Mouse (Mus musculus) hindbrain, embryonic 16.5 days (tissue): ENCODE results near the gene Cdpf1. TPM values are rescaled to one million over a fixed set of nuclear protein-coding genes. Genes with fewer than 3 reads are reported as not detected.
"Not testable (repeated sequence)": the region's sequence is repeated elsewhere in the genome, so short reads cannot be mapped to it uniquely, and the experiment has no call there.

Experiments
- ATAC-seq: fragments of 200-750 bp; cut with Nextera tagmentation; 2 replicates; pipeline ENCODE4 v1.8.0; 2017; ENCODE audit warnings: moderate TSS enrichment, moderate library complexity
- H3K27ac ChIP-seq: fragments of 300-500 bp; sonication (generic); 2 replicates; pipeline ENCODE4 v1.5.1; 2014; ENCODE audit warnings: low read depth, mild to moderate bottlenecking, control low read depth, low read length, moderate library complexity
- H3K27me3 ChIP-seq: fragments of 300-500 bp; sonication (generic); replicated peaks from 2 replicates; pipeline ENCODE4 v1.6.1; 2014; ENCODE audit warnings: low read length; ENCODE audit not compliant: control insufficient read depth, insufficient read depth
- H3K36me3 ChIP-seq: fragments of 300-500 bp; sonication (generic); 2 replicates; pipeline ENCODE4 v1.6.1; 2014; ENCODE audit warnings: mild to moderate bottlenecking, low read length, moderate library complexity, mixed read lengths; ENCODE audit not compliant: control insufficient read depth, insufficient read depth
- H3K4me1 ChIP-seq: fragments of 300-500 bp; sonication (generic); 2 replicates; pipeline ENCODE4 v1.6.1; 2014; ENCODE audit warnings: low read depth, low read length; ENCODE audit not compliant: control insufficient read depth, insufficient read depth
- H3K4me2 ChIP-seq: fragments of 300-500 bp; sonication (generic); 2 replicates; pipeline ENCODE4 v1.6.1; 2014; ENCODE audit warnings: mild to moderate bottlenecking, low read length, control low read depth, moderate library complexity
- H3K4me3 ChIP-seq: fragments of 300-500 bp; sonication (generic); 2 replicates; pipeline ENCODE4 v1.5.1; 2014; ENCODE audit warnings: mild to moderate bottlenecking, low read length, control low read depth, moderate library complexity
- H3K9ac ChIP-seq: fragments of 300-500 bp; sonication (generic); 2 replicates; pipeline ENCODE4 v1.6.1; 2014; ENCODE audit warnings: low read depth, mild to moderate bottlenecking, control low read depth, low read length, moderate library complexity
- H3K9me3 ChIP-seq: fragments of 300-500 bp; sonication (generic); 2 replicates; pipeline ENCODE4 v1.6.1; 2014; ENCODE audit warnings: mild to moderate bottlenecking, low read length, moderate library complexity; ENCODE audit not compliant: control insufficient read depth
- WGBS: fragments of 180-500 bp; shearing (Covaris S2); extraction: QIAGEN DNeasy Blood & Tissue Kit; methylation state at CpG from one replicate; pipeline ENCODE4 v1.1.7; 2014; 5-methylcytosine and 5-hydroxymethylcytosine counted together
- polyA plus RNA-seq: library from polyadenylated mRNA; unstranded; fragments of >200 nt; fragmentation: Nextera tagmentation; extraction: Ambion mirVana; gene quantifications from 2 replicates; pipeline ENCODE4 v1.2.1, GENCODE M21; 2015

The Cdpf1 gene
- polyA plus RNA-seq, 1 experiment from 2014 or later, result 24.9 TPM

DNA sequence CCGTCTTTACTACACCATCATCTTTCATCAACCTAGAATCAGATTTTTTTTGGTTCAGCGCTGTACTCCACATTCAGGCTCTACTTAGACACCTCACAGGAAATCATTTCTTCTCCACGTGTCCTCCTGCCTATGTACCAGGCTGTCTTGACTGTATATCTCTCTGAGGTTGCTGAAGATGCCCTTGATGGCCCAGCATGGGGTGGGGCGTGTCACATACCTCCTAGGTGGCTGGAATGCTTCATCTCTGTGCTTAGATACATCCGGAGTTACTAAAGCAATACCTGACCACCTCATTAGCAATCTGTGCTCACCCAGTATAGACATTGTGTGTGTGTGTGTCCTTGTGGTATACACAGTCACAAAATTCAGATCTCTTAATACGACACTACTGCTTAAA lies 16.0 kb downstream of the Cdpf1 start:
- ATAC-seq, result no peak
- H3K4me3 ChIP-seq, result no peak overlapping the region
- H3K4me1 ChIP-seq, result no peaks in the 10 kb centered on the region
- no peaks in the 10 kb centered on the region for H3K9me3 ChIP-seq
- no peak overlapping the region for H3K27ac ChIP-seq
- H3K36me3 ChIP-seq, result no peaks in the 10 kb centered on the region
- no peak overlapping the region for H3K4me2 ChIP-seq
- H3K27me3 ChIP-seq, result no peaks in the 10 kb centered on the region; the same call in 1 of the 2 replicates
- no peak overlapping the region for H3K9ac ChIP-seq
- 86% methylated on average over 6 of the region's 6 CpGs for WGBS

DNA sequence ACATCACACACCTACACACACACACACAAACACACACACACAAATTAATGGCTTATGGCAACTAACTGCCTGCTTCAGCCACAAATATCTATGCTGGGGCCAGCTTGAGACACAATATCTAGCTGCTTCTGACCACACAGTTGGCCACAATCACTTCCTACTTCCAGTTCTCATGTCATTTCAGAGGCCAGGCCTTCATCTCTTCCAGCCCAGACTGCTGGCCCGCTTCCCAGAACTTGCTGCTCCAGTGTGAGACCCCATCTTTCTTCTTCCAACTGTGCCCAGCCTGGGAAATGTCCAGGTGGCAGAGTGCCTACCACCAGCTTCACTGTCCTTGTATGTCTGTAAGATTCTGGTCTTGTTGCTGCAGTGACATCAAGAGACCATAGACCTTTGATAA lies 18.7 kb downstream of the Cdpf1 start:
- no peak overlapping the region for H3K9ac ChIP-seq
- no peaks in the 10 kb centered on the region for H3K4me1 ChIP-seq
- 59% methylated on average over 1 of the region's 1 CpGs for WGBS
- H3K27ac ChIP-seq, result no peak overlapping the region
- no peaks in the 10 kb centered on the region; the same call in 1 of the 2 replicates for H3K27me3 ChIP-seq
- H3K36me3 ChIP-seq, result no peaks in the 10 kb centered on the region
- ATAC-seq, result peak; percentile 70; the same call in 1 of the 2 replicates
- no peak overlapping the region for H3K4me3 ChIP-seq
- no peak overlapping the region for H3K4me2 ChIP-seq
- H3K9me3 ChIP-seq, result no peaks in the 10 kb centered on the region

DNA sequence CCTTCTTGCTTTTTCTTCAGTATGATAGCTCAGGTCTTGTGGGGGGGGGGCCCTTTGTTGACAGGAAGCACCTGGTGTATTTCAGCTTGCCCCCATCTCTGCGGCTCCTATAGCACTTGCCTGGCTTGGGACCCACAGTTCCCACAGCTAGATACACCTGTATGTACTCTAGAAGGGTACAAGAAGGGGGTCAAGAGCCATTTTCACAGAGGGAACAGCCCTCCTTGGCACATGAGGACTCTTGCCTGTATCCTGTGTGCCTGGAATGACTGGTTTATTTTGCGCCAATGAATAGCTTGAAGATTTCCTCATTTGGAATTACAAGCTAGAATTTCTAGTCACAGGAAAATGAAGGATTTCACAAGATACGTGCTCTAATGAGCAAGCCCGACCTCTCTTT lies 20.0 kb downstream of the Cdpf1 start:
- Histone ChIP-seq H3K4me2 (no peak overlapping the region), H3K9me3 (no peaks in the 10 kb centered on the region), H3K4me3 (no peak overlapping the region), H3K27me3 (no peaks in the 10 kb centered on the region; the same call in 1 of the 2 replicates), H3K4me1 (no peaks in the 10 kb centered on the region), H3K36me3 (no peaks in the 10 kb centered on the region), H3K9ac (no peak overlapping the region), H3K27ac (no peak overlapping the region)
- 89% methylated on average over 4 of the region's 4 CpGs for WGBS
- ATAC-seq, result no peak

DNA sequence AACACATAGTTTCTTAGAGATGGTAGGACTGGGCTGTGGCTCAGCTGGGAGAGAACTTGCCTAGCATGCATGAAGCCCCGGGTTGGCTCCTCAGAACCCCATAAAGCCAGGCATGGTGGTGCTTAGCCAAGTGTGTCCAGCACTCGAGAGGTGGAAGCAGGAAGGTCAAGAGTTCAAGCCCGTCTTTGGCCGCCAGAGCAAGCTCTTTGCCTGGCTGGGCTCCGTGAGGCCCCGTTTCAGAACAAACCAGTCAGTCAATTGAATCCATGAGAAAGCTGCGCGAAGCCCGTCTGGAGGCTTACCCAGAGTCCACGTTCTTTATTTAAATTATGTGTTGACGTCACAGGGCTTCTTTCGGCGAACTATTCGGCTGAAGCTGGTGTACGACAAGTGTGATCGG lies 22.9 kb downstream of the Cdpf1 start:
- WGBS, result 73% methylated on average over 16 of the region's 16 CpGs
- H3K36me3 ChIP-seq, result no peaks in the 10 kb centered on the region
- no peaks in the 10 kb centered on the region; the same call in 1 of the 2 replicates for H3K27me3 ChIP-seq
- no peak overlapping the region for H3K4me3 ChIP-seq
- ATAC-seq, result no peak
- H3K27ac ChIP-seq, result no peak overlapping the region
- H3K9ac ChIP-seq, result no peak overlapping the region
- H3K9me3 ChIP-seq, result no peaks in the 10 kb centered on the region
- no peaks in the 10 kb centered on the region for H3K4me1 ChIP-seq
- H3K4me2 ChIP-seq, result no peak overlapping the region

DNA sequence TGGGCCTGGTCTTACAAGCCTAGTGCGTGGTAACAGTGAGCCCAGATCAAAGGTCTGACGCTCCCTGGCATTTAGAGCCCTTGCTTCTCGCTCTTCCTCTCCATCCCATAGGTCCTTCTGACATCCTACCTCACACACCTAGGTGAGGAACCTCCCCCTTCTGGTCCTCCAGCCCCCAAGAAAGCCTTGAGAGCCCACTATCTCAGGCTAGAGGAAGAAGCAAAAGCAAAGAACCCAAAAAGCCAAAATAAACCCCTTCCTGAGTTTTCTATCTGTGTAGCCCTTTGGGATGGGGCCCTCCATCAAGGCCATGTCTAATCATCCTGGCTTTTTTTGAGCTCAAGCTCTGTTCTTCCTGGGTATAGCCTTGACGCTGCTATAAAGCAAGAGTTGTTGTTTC lies 23.4 kb downstream of the Cdpf1 start:
- Histone ChIP-seq H3K4me2 (no peak overlapping the region), H3K4me1 (no peaks in the 10 kb centered on the region), H3K27ac (no peak overlapping the region), H3K27me3 (no peaks in the 10 kb centered on the region; the same call in 1 of the 2 replicates), H3K9ac (no peak overlapping the region), H3K9me3 (no peaks in the 10 kb centered on the region), H3K36me3 (no peaks in the 10 kb centered on the region), H3K4me3 (no peak overlapping the region)
- ATAC-seq, result no peak
- 95% methylated on average over 4 of the region's 4 CpGs for WGBS

GRCm38 (mm10) chr15:85787482-85787881 lies 24.0 kb downstream of the Cdpf1 start:
- Histone ChIP-seq H3K9ac (no peak overlapping the region), H3K9me3 (no peaks in the 10 kb centered on the region), H3K4me1 (no peaks in the 10 kb centered on the region), H3K27ac (no peak overlapping the region), H3K27me3 (no peaks in the 10 kb centered on the region; the same call in 1 of the 2 replicates), H3K36me3 (no peaks in the 10 kb centered on the region), H3K4me2 (no peak overlapping the region), H3K4me3 (no peak overlapping the region)
- WGBS, result 92% methylated on average over 6 of the region's 6 CpGs
- no peak for ATAC-seq

DNA sequence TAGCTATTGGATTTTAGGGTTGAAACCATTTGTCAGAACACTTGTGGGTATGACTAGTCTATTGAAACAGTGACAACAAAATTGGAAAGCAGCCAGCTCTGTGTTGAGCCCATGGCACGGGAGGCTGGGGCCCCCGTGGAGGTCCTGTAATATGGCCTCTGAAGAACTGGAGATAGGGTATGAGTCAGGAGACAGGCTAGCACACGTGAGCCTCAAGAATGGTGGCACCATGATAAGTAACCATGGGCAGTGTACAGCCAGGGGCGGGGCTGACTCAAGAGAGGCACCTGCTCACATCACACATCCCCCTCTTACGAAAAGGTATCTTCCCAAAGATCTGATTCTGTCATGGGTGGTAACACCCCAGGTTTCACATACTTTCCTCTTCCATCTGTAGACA lies 24.8 kb downstream of the Cdpf1 start:
- Histone ChIP-seq H3K4me3 (no peak overlapping the region), H3K4me1 (no peaks in the 10 kb centered on the region), H3K36me3 (no peaks in the 10 kb centered on the region), H3K4me2 (no peak overlapping the region), H3K27ac (no peak overlapping the region), H3K9me3 (no peaks in the 10 kb centered on the region), H3K9ac (no peak overlapping the region), H3K27me3 (no peaks in the 10 kb centered on the region)
- WGBS, result 81% methylated on average over 5 of the region's 5 CpGs
- ATAC-seq, result no peak

DNA sequence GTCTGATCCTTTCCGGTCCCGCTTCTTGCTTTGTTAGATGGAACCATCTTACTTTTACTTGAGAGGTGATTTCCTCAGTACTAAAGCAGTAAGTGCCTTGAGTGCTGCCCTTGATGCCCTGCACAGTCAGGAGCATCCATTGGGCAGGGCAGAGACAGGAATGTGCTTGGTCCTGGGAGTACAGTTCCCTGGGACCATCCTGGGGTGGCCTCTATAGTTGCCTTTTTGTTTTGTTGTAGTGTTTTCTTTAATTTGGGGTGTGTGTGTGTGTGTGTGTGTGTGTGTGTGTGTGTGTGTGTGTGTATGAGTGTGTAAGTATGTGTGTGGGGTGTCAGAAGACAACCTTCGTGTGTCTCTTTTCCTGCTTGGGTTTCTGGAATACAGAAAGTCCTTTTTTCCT lies 27.2 kb downstream of the Cdpf1 start:
- no peak overlapping the region for H3K27ac ChIP-seq
- ATAC-seq, result no peak
- no peak overlapping the region for H3K9ac ChIP-seq
- 96% methylated on average over 3 of the region's 3 CpGs for WGBS
- no peak overlapping the region for H3K4me3 ChIP-seq
- no peak overlapping the region for H3K4me2 ChIP-seq
- H3K27me3 ChIP-seq, result no peaks in the 10 kb centered on the region
- H3K9me3 ChIP-seq, result no peaks in the 10 kb centered on the region
- no peaks in the 10 kb centered on the region for H3K36me3 ChIP-seq
- no peaks in the 10 kb centered on the region for H3K4me1 ChIP-seq

DNA sequence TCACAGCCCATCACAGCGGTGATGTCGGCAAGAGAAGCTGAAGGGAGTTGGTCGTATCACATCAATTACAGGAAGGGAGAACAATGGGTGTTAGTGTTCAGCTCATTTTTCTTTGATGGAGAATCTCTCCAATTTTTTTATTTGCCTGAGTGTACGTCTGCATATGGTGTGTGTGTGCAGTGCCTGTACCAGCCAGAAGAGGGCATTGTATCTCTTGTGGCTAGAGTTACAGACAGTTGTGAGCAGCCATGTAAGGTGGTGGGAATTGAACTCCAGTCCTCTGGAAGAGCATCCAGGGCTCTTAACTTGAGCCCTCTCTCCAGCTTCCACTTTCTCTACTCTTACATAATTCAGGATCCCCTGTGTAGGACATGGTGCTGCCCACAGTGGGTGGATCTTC lies 28.4 kb downstream of the Cdpf1 start:
- Histone ChIP-seq H3K4me1 (no peaks in the 10 kb centered on the region), H3K9me3 (no peaks in the 10 kb centered on the region), H3K27me3 (no peaks in the 10 kb centered on the region), H3K4me3 (no peak overlapping the region), H3K9ac (no peak overlapping the region), H3K27ac (no peak overlapping the region), H3K4me2 (no peak overlapping the region), H3K36me3 (no peaks in the 10 kb centered on the region)
- no peak for ATAC-seq
- 86% methylated on average over 4 of the region's 4 CpGs for WGBS

DNA sequence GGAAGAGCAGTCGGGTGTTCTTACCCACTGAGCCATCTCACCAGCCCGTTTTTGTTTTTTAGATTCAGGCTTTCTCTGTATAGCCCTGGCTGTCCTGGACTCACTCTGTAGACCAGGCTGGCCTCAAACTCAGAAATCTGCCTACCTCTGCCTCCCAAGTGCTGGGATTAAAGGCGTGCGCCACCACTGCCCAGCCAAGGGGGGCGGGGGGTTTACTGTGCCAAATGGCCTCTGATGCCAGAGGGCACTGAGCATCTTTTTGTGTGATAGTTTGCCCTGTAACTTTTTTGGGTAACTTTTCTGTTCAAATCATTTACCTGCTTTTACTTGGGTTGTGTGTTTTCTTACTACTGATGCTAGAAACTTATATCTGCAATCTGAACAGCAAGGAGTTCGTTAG lies 32.6 kb downstream of the Cdpf1 start:
- not testable (repeated sequence) for H3K27me3 ChIP-seq, ATAC-seq
- 90% methylated on average over 6 of the region's 6 CpGs for WGBS

More for the DNA sequence above, 32.6 kb downstream of the Cdpf1 start:
- not testable (repeated sequence) for H3K9me3 ChIP-seq, H3K4me2 ChIP-seq, H3K4me3 ChIP-seq, H3K9ac ChIP-seq, H3K4me1 ChIP-seq, H3K36me3 ChIP-seq, H3K27ac ChIP-seq
